Mouse (Mus musculus) G1E (cell line): Measurements from ENCODE around the gene Fndc3b.

ENCODE experiments used
- CTCF ChIP-seq: IDR thresholded peaks from 2 replicates; pipeline ENCODE4 v1.5.1; 2012; ENCODE audit warnings: low read depth, low read length, inconsistent platforms, mixed read lengths
- TAL1 ChIP-seq: conservative IDR thresholded peaks from 2 replicates; pipeline ENCODE4 v1.6.1; 2012; ENCODE audit warnings: low read depth, low read length, inconsistent platforms, mixed read lengths

DNA sequence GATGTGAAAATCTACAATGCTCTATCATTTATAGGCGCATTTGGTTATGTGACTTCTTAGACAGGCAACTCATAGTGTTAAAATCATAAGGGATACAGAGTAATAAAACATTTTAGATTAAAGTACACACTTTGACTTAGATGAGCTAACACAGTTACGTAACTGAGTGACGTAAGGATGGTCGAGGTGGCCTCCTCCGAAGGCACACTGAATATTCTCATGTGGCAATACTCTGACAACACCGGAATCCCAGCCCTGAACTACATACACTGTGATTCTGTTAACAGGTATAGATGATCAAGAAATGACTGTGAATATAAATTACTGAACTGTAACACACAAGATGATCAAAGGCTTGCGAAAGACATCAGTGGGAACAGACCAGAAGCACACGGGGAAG is 292.5 kb downstream of the Fndc3b start:
- TF ChIP-seq CTCF (no peak), TAL1 (no peak)
